Mouse (Mus musculus): ENCODE data around the gene Spink8.

GRCm38 (mm10) chr9:109850099-109850498 lies 38.0 kb downstream of the Spink8 start:
- TF ChIP-seq POLR2A (IDR thresholded peaks at IDR 0.05; ENCODE audit: borderline replicate concordance, insufficient read depth, low read length) (no peak), CTCF (IDR thresholded peaks at IDR 0.05; ENCODE audit: borderline replicate concordance, insufficient read depth, low read depth, low read length) (no peak)

Measured in cerebellum, adult 2 months (tissue).